Mouse (Mus musculus) megakaryocyte, embryonic 14.5 days (primary cell): ENCODE data around the gene Tubb4b.

Source experiments
- FLI1 ChIP-seq: IDR thresholded peaks from 2 replicates; pipeline ENCODE4 v1.6.1; 2012; ENCODE audit warnings: low read length, inconsistent platforms, mixed read lengths
- GATA1 ChIP-seq: IDR thresholded peaks from 3 replicates; pipeline ENCODE4 v1.6.1; 2012; ENCODE audit warnings: mixed read lengths, low read length, inconsistent platforms, borderline replicate concordance

GRCm38 (mm10) chr2:25197946-25198345 lies 26.6 kb downstream of the Tubb4b start:
- TF ChIP-seq GATA1: no peak
- TF ChIP-seq FLI1: no peak
